Comparison of ENCODE assay signal across 20 mouse cellular contexts in the genomic region with DNA sequence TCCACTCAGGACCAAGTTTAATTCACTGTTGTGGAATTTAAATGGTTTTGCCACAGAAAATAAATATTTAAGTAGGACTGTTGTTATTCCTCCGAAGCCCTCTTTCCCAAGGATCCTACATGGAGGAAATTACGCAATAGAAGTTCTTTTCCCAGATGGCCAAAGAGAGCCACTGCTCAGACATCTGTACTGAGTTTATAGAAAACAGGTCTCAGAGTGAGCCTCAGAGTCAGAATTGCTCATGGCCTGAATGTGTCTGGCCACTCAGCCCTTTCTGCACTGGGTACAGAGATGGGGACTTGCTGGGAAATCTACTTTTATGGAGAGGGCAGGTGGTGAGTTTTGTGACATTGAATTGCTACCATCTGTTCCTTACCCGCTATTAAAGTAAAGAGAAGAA.
DNase-seq lines count a peak whose midpoint lies in the region; ATAC-seq lines count a peak whose summit lies in the region.
"Had no signal": no experiment of that assay in that cellular context is flagged by ENCODE, and none has a peak within 500 bp of the region (broad histone marks: within the 10 kb centered on the region; RNA-seq: fewer than 3 reads in every experiment).

No protein-coding gene starts in this region.

- H3K4me1 ChIP-seq in neural tube, embryonic 15.5 days = peaks cover 6% of the 10 kb centered on the region; the same call in 1 of the 2 replicates
- H3K4me1 ChIP-seq in hindbrain, embryonic 10.5 days (replicated peaks) = no peaks in the 10 kb centered on the region
- H3K4me1 ChIP-seq: forebrain, embryonic 13.5 days; hindbrain, embryonic 12.5 days had no signal

- no peak overlapping the region for H3K4me3 ChIP-seq in neural tube, embryonic 15.5 days (replicated peaks)
- no peak overlapping the region for H3K4me3 ChIP-seq in hindbrain, embryonic 10.5 days
- H3K4me3 ChIP-seq: forebrain, embryonic 13.5 days; hindbrain, embryonic 12.5 days; layer of hippocampus, adult 2 months; neural tube, embryonic 13.5 days had no signal

- no peaks in the 10 kb centered on the region for H3K9me3 ChIP-seq in neural tube, embryonic 15.5 days (replicated peaks)
- no peaks in the 10 kb centered on the region for H3K9me3 ChIP-seq in hindbrain, embryonic 10.5 days
- H3K9me3 ChIP-seq: forebrain, embryonic 13.5 days; hindbrain, embryonic 12.5 days; neural tube, embryonic 13.5 days had no signal

- H3K9ac ChIP-seq in neural tube, embryonic 15.5 days (replicated peaks) = no peak overlapping the region
- H3K9ac ChIP-seq: forebrain, embryonic 13.5 days; hindbrain, embryonic 12.5 days; neural tube, embryonic 13.5 days had no signal

- H3K36me3 ChIP-seq in neural tube, embryonic 15.5 days = no peaks in the 10 kb centered on the region
- H3K36me3 ChIP-seq in hindbrain, embryonic 10.5 days = no peaks in the 10 kb centered on the region
- H3K36me3 ChIP-seq: hindbrain, embryonic 12.5 days; neural tube, embryonic 13.5 days had no signal

- DNase-seq in embryo, embryonic 11 days = peak; percentile 28
- DNase-seq in embryo, embryonic 10 days (ENCODE audit: low spot score) = no peak
- DNase-seq in neural tube, embryonic 10.5 days (ENCODE audit: extremely low spot score, low spot score) = no peak
- peak; percentile 50 for DNase-seq in hindlimb bud, embryonic 11.5 days (ENCODE audit: extremely low spot score, low read depth, low spot score)
- no peak for DNase-seq in hindbrain, embryonic 10.5 days (ENCODE audit: low spot score)
- DNase-seq in liver = no peak
- DNase-seq: B cell, adult 2 months; cerebellum, adult 9-10 months; kidney, adult 11 months; kidney, postnatal 10 days; lung, adult 18-20 months had no signal

- 84% methylated on average over 3 of the region's 3 CpGs for WGBS in neural tube, embryonic 15.5 days
- 83% methylated on average over 3 of the region's 3 CpGs for WGBS in hindbrain, embryonic 10.5 days

- no peak for ATAC-seq in neural tube, embryonic 15.5 days (ENCODE audit: low FRiP score)
- no peak for ATAC-seq in inflammation-experienced regulatory T-cells, adult 6 months
- ATAC-seq: activated CD4-positive, CD25-positive, alpha-beta regulatory T cell, adult 4 months; forebrain, embryonic 13.5 days; Patski had no signal

- peak overlapping the region; percentile 33; the same call in 1 of the 2 replicates for H3K27ac ChIP-seq in neural tube, embryonic 15.5 days (replicated peaks)
- H3K27ac ChIP-seq in hindbrain, embryonic 10.5 days = no peak overlapping the region
- H3K27ac ChIP-seq: forebrain, embryonic 13.5 days; hindbrain, embryonic 12.5 days; layer of hippocampus, adult 2 months; neural tube, embryonic 13.5 days; stomach, postnatal 0 days had no signal

- H3K27me3 ChIP-seq in neural tube, embryonic 15.5 days (replicated peaks) = no peaks in the 10 kb centered on the region
- no peaks in the 10 kb centered on the region for H3K27me3 ChIP-seq in hindbrain, embryonic 10.5 days (ENCODE audit: insufficient read depth, poor library complexity, severe bottlenecking)
- H3K27me3 ChIP-seq: forebrain, embryonic 13.5 days; hindbrain, embryonic 12.5 days; neural tube, embryonic 13.5 days had no signal

- H3K4me2 ChIP-seq in neural tube, embryonic 15.5 days = no peak overlapping the region
- H3K4me2 ChIP-seq: forebrain, embryonic 13.5 days; hindbrain, embryonic 12.5 days; neural tube, embryonic 13.5 days had no signal

Comparison
In these comparisons a context has a peak if more than half of its experiments do, and no peak if none do; other contexts are left out.
1. DNase-seq: peak in embryo, embryonic 11 days (single experiment) and hindlimb bud, embryonic 11.5 days (single experiment); none in embryo, embryonic 10 days (single experiment), neural tube, embryonic 10.5 days (single experiment), hindbrain, embryonic 10.5 days (single experiment) and liver (single experiment).